Mouse (Mus musculus) forebrain, embryonic 16.5 days (tissue): ENCODE measurements around the gene Abtb2. TPM values are rescaled to one million over a fixed set of nuclear protein-coding genes. Genes with fewer than 3 reads are reported as not detected.

Source experiments
- ATAC-seq: fragments of 200-750 bp; cut with Nextera tagmentation; 2 replicates; pipeline ENCODE4 v1.8.0; 2017; ENCODE audit warnings: mild to moderate bottlenecking, moderate library complexity
- H3K27ac ChIP-seq: fragments of 300-500 bp; sonication (generic); 2 replicates; pipeline ENCODE4 v1.5.1; 2014; ENCODE audit warnings: low read length, control low read depth
- H3K27me3 ChIP-seq: fragments of 300-500 bp; sonication (generic); replicated peaks from 2 replicates; pipeline ENCODE4 v1.6.1; 2014; ENCODE audit warnings: low read length; ENCODE audit not compliant: control insufficient read depth, insufficient read depth
- H3K36me3 ChIP-seq: fragments of 300-500 bp; sonication (generic); 2 replicates; pipeline ENCODE4 v1.6.1; 2014; ENCODE audit not compliant: control insufficient read depth, insufficient read depth
- H3K4me1 ChIP-seq: fragments of 300-500 bp; sonication (generic); replicated peaks from 2 replicates; pipeline ENCODE4 v1.6.1; 2014; ENCODE audit warnings: low read length; ENCODE audit not compliant: control insufficient read depth, insufficient read depth
- H3K4me2 ChIP-seq: fragments of 300-500 bp; sonication (generic); 2 replicates; pipeline ENCODE4 v1.6.1; 2014; ENCODE audit warnings: mild to moderate bottlenecking, low read length, control low read depth
- H3K4me3 ChIP-seq: fragments of 300-500 bp; sonication (generic); replicated peaks from 2 replicates; pipeline ENCODE4 v1.5.1; 2014; ENCODE audit warnings: mild to moderate bottlenecking, low read length, control low read depth
- H3K9ac ChIP-seq: fragments of 300-500 bp; sonication (generic); replicated peaks from 2 replicates; pipeline ENCODE4 v1.6.1; 2014; ENCODE audit warnings: low read depth, low read length, control low read depth
- H3K9me3 ChIP-seq: fragments of 300-500 bp; sonication (generic); 2 replicates; pipeline ENCODE4 v1.6.1; 2016; ENCODE audit warnings: low read length; ENCODE audit not compliant: control insufficient read depth
- WGBS: fragments of 180-500 bp; shearing (Covaris S2); extraction: QIAGEN DNeasy Blood & Tissue Kit; methylation state at CpG from one replicate; pipeline ENCODE4 v1.1.7; 2014; 5-methylcytosine and 5-hydroxymethylcytosine counted together
- polyA plus RNA-seq: library from polyadenylated mRNA; unstranded; fragments of >200 nt; fragmentation: Nextera tagmentation; extraction: Ambion mirVana; gene quantifications from 2 replicates; pipeline ENCODE4 v1.2.1, GENCODE M21; 2015

The Abtb2 gene
- polyA plus RNA-seq, 1 experiment from 2014 or later, result 7.4 TPM

- H3K9ac ChIP-seq, result no peak overlapping the region
- H3K27ac ChIP-seq, result no peak overlapping the region; the same call in 1 of the 2 replicates
- H3K27me3 ChIP-seq, result no peaks in the 10 kb centered on the region
- H3K36me3 ChIP-seq, result no peaks in the 10 kb centered on the region
- peaks cover 5% of the 10 kb centered on the region; the same call in 1 of the 2 replicates for H3K4me1 ChIP-seq
- no peak overlapping the region for H3K4me2 ChIP-seq
- ATAC-seq, result no peak
- 61% methylated on average over 15 of the region's 15 CpGs for WGBS
- no peak overlapping the region for H3K4me3 ChIP-seq
- H3K9me3 ChIP-seq, result no peaks in the 10 kb centered on the region
Observed at GRCm38 (mm10) chr2:103659648-103660556, 93.8 kb downstream of the Abtb2 start.

GRCm38 (mm10) chr2:103661696-103662095 lies 95.6 kb downstream of the Abtb2 start:
- WGBS, result 16% methylated on average over 1 of the region's 1 CpGs

GRCm38 (mm10) chr2:103662121-103662520 lies 96.0 kb downstream of the Abtb2 start:
- Histone ChIP-seq H3K27me3 (no peaks in the 10 kb centered on the region), H3K36me3 (no peaks in the 10 kb centered on the region), H3K4me2 (no peak overlapping the region), H3K9me3 (no peaks in the 10 kb centered on the region), H3K9ac (no peak overlapping the region), H3K27ac (no peak overlapping the region), H3K4me3 (no peak overlapping the region), H3K4me1 (peaks cover 5% of the 10 kb centered on the region; the same call in 1 of the 2 replicates)
- 43% methylated on average over 4 of the region's 4 CpGs for whole genome bisulfite sequencing
- ATAC-seq, result no peak

More at GRCm38 (mm10) chr2:103661696-103662095, 95.6 kb downstream of the Abtb2 start:
- H3K27me3 ChIP-seq, result no peaks in the 10 kb centered on the region
- no peak overlapping the region for H3K9ac ChIP-seq
- H3K36me3 ChIP-seq, result no peaks in the 10 kb centered on the region
- H3K4me2 ChIP-seq, result no peak overlapping the region
- H3K9me3 ChIP-seq, result no peaks in the 10 kb centered on the region
- ATAC-seq, result no peak
- H3K27ac ChIP-seq, result no peak overlapping the region
- no peak overlapping the region for H3K4me3 ChIP-seq
- peaks cover 5% of the 10 kb centered on the region; the same call in 1 of the 2 replicates for H3K4me1 ChIP-seq

- Histone ChIP-seq H3K9me3 (no peaks in the 10 kb centered on the region), H3K36me3 (no peaks in the 10 kb centered on the region), H3K4me3 (no peak overlapping the region), H3K4me1 (peaks cover 18% of the 10 kb centered on the region), H3K27ac (no peak overlapping the region), H3K4me2 (no peak overlapping the region), H3K27me3 (no peaks in the 10 kb centered on the region), H3K9ac (no peak overlapping the region)
- 83% methylated on average over 6 of the region's 6 CpGs for WGBS
- no peak for ATAC-seq
Observed at GRCm38 (mm10) chr2:103664341-103664740, 98.2 kb downstream of the Abtb2 start.

- no peaks in the 10 kb centered on the region for H3K27me3 ChIP-seq
- peaks cover 30% of the 10 kb centered on the region for H3K4me1 ChIP-seq
- no peak overlapping the region for H3K4me2 ChIP-seq
- ATAC-seq, result peak; percentile 36
- no peaks in the 10 kb centered on the region for H3K9me3 ChIP-seq
- no peak overlapping the region for H3K4me3 ChIP-seq
- 39% methylated on average over 8 of the region's 8 CpGs for WGBS
- H3K9ac ChIP-seq, result no peak overlapping the region
- no peak overlapping the region for H3K27ac ChIP-seq
- no peaks in the 10 kb centered on the region for H3K36me3 ChIP-seq
Observed at GRCm38 (mm10) chr2:103667962-103668815, 102.1 kb downstream of the Abtb2 start.

- Histone ChIP-seq H3K4me3 (no peak overlapping the region), H3K27ac (no peak overlapping the region), H3K9ac (no peak overlapping the region), H3K9me3 (no peaks in the 10 kb centered on the region), H3K4me1 (peaks cover 30% of the 10 kb centered on the region), H3K36me3 (no peaks in the 10 kb centered on the region), H3K27me3 (no peaks in the 10 kb centered on the region), H3K4me2 (no peak overlapping the region)
- WGBS, result 74% methylated on average over 8 of the region's 8 CpGs
- ATAC-seq, result no peak
Observed at GRCm38 (mm10) chr2:103668939-103669338, 102.8 kb downstream of the Abtb2 start.

GRCm38 (mm10) chr2:103669561-103669960 lies 103.5 kb downstream of the Abtb2 start:
- no peak overlapping the region for H3K27ac ChIP-seq
- H3K4me1 ChIP-seq, result peaks cover 30% of the 10 kb centered on the region
- H3K4me3 ChIP-seq, result no peak overlapping the region
- WGBS, result 64% methylated on average over 4 of the region's 4 CpGs
- no peak overlapping the region for H3K9ac ChIP-seq
- no peak for ATAC-seq
- no peak overlapping the region for H3K4me2 ChIP-seq
- no peaks in the 10 kb centered on the region for H3K36me3 ChIP-seq
- no peaks in the 10 kb centered on the region for H3K9me3 ChIP-seq
- no peaks in the 10 kb centered on the region for H3K27me3 ChIP-seq

GRCm38 (mm10) chr2:103670276-103670680 lies 104.2 kb downstream of the Abtb2 start:
- 13% methylated on average over 3 of the region's 3 CpGs for WGBS
- H3K4me3 ChIP-seq, result no peak overlapping the region
- peaks cover 30% of the 10 kb centered on the region for H3K4me1 ChIP-seq
- no peaks in the 10 kb centered on the region for H3K9me3 ChIP-seq
- H3K36me3 ChIP-seq, result no peaks in the 10 kb centered on the region
- no peak overlapping the region for H3K4me2 ChIP-seq
- H3K27ac ChIP-seq, result peak overlapping the region; percentile 38; the same call in 1 of the 2 replicates
- 0 out of 2 replicates have a peak overlapping the region, but pooled peaks have one; percentile 24 for H3K9ac ChIP-seq
- ATAC-seq, result peak; percentile 90
- H3K27me3 ChIP-seq, result no peaks in the 10 kb centered on the region

- Histone ChIP-seq H3K36me3 (no peaks in the 10 kb centered on the region), H3K4me3 (no peak overlapping the region), H3K9me3 (no peaks in the 10 kb centered on the region), H3K4me1 (peaks cover 30% of the 10 kb centered on the region), H3K27me3 (no peaks in the 10 kb centered on the region), H3K9ac (no peak overlapping the region), H3K27ac (no peak overlapping the region), H3K4me2 (no peak overlapping the region)
- 80% methylated on average over 7 of the region's 7 CpGs for WGBS
- no peak for ATAC-seq
Observed at GRCm38 (mm10) chr2:103672573-103673119, 106.5 kb downstream of the Abtb2 start.
